Mouse (Mus musculus): Measurements from ENCODE around the gene Mipep.

GRCm38 (mm10) chr14:60767884-60768283, 16.5 kb upstream of the Mipep start, which contains the start of gene C1qtnf9:
- TF ChIP-seq CTCF (IDR thresholded peaks at IDR 0.05; ENCODE audit: low read depth), result no peak
- no peak for TF ChIP-seq EP300 (IDR thresholded peaks at IDR 0.05; ENCODE audit: low read depth)
